Mouse (Mus musculus) heart, postnatal 0 days (tissue): Measurements from ENCODE around the gene Trim17.

Experiments
- CTCF ChIP-seq: IDR thresholded peaks from 2 replicates; pipeline ENCODE4 v1.5.1; 2016; ENCODE audit warnings: antibody characterized with exemption, control low read depth, low read depth
- EP300 ChIP-seq: IDR thresholded peaks from 2 replicates; pipeline ENCODE4 v1.6.1; 2016; ENCODE audit warnings: antibody characterized with exemption, low read depth

GRCm38 (mm10) chr11:58947306-58947705, 7.2 kb upstream of the Trim17 start:
- TF ChIP-seq CTCF = no peak
- TF ChIP-seq EP300 = no peak
